Mouse (Mus musculus): ENCODE measurements around the gene Alox12e.

GRCm38 (mm10) chr11:70285686-70286085 lies 36.7 kb downstream of the Alox12e start:
- TF ChIP-seq POLR2A (IDR thresholded peaks at IDR 0.05; ENCODE audit: borderline replicate concordance, extremely low read depth, low read depth, low read length) (no peak), CTCF (IDR thresholded peaks at IDR 0.05; ENCODE audit: insufficient read depth, low read length) (no peak)

All from lung, adult 2 months (tissue).